Mouse (Mus musculus): ENCODE data around the gene Pcsk6. TPM values are rescaled to one million over a fixed set of nuclear protein-coding genes. Genes with fewer than 3 reads are reported as not detected.

Gene Pcsk6
- polyA plus RNA-seq, 1 experiment = 11.3 TPM

DNA sequence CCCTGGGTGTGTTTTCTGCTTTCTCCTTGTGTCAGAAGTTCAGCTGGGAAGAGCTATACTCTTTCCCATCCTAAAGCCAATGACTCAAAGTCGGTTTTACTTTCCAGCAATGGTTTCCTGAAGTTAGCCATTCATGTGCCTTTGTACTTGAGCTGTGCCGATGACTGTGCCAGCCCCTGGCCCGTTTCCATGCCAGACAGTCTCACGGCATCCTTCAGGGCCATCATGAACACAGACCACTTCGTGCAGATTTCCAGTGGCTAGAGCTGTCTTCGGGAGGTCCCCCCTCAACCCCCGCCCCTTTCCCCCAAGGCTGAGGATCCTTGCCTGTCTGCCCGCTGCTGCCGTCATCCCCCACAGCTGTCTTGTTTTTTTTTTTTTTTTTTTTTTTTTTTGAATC is 17.8 kb downstream of the Pcsk6 start:
- DNase-seq = no peak
- H3K4me1 ChIP-seq (ENCODE audit: control insufficient read depth, insufficient read depth, low read length) = no peaks in the 10 kb centered on the region
- no peak for TF ChIP-seq CTCF (IDR thresholded peaks at IDR 0.05; ENCODE audit: insufficient read depth, low read length)
- no peak for TF ChIP-seq POLR2A (IDR thresholded peaks at IDR 0.05; ENCODE audit: borderline replicate concordance, extremely low read depth, low read depth, low read length)
- 68% methylated on average over 9 of the region's 9 CpGs for WGBS
- no peak overlapping the region for H3K4me3 ChIP-seq (replicated peaks; ENCODE audit: extremely low read depth, low read depth, low read length)

DNA sequence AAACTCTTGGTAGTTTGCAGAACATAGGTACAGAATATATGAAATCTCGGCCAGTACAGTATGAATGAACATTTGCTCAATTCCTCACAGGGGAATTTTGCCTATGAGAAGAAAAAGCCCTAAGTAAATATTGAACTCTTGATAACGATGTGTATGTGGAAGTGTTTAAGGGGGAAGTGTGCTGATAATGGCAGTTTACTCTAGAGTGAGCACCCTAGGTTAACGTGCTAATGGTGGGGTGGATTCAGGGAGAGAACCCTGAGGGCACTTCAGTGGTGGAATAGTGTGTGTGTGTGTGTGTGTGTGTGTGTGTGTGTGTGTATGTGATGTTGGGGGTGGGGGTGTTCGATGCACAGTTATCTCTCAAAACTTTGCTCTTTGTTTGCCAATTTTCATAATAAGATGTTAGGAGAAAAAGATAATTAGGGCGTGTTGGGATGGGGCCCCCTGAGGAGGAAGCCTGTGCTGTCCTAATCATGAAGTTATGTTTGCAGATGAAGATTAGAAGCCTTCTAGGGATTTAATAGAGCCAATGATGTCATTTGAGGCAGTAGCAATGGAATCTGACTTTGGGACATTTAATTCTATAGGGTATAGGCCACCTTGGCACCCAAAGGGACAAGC is 19.2 kb downstream of the Pcsk6 start:
- Histone ChIP-seq H3K4me3 (replicated peaks; ENCODE audit: extremely low read depth, low read depth, low read length) (no peak overlapping the region), H3K4me1 (ENCODE audit: control insufficient read depth, insufficient read depth, low read length) (no peaks in the 10 kb centered on the region)
- 61% methylated on average over 5 of the region's 5 CpGs for WGBS
- TF ChIP-seq CTCF (IDR thresholded peaks at IDR 0.05; ENCODE audit: insufficient read depth, low read length) (no peak), POLR2A (IDR thresholded peaks at IDR 0.05; ENCODE audit: borderline replicate concordance, extremely low read depth, low read depth, low read length) (no peak)
- no peak for DNase-seq

DNA sequence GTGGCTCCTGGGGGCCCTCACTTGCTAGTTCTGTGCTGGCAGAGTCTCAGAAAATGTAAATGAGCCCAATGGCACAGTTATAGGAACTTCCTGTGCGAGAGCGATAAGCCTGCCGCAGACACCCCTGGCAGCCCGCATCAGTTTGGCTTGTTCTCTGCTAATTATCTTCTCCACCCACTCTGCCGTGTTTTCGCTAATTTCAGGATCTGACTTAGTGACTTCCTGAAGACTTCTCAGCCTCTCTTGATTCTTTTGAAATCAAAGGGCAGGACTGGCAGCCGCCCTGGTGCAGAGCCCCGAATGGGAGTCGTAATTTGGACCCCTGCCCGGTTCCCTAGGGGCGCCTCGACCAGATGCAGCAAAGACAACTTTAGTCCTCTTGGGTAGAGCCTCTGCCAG is 19.8 kb downstream of the Pcsk6 start:
- WGBS = 29% methylated on average over 12 of the region's 12 CpGs
- DNase-seq = no peak
- TF ChIP-seq CTCF (IDR thresholded peaks at IDR 0.05; ENCODE audit: insufficient read depth, low read length) = no peak
- no peak for TF ChIP-seq POLR2A (IDR thresholded peaks at IDR 0.05; ENCODE audit: borderline replicate concordance, extremely low read depth, low read depth, low read length)
- H3K4me1 ChIP-seq (ENCODE audit: control insufficient read depth, insufficient read depth, low read length) = no peaks in the 10 kb centered on the region
- H3K4me3 ChIP-seq (replicated peaks; ENCODE audit: extremely low read depth, low read depth, low read length) = no peak overlapping the region

DNA sequence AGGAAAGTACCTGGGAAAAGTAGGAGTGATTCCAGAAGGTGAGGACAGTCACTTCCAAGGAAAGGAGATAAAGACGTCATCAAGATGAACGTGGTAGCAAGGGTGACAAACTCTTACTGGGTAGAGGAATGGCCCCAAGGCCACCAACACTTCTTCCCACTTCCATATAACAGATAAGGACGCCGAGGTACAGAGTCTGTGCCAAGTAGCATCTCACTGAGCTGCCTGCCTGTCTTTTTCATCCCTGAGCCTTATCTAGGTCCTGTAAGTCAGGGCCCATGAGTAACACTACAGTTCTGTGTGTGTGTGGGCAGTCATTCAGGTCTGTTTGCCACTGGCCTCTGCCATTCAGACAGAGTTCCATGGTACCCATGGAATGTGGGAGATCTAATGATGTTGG is 23.4 kb downstream of the Pcsk6 start:
- WGBS = 66% methylated on average over 4 of the region's 4 CpGs
- Histone ChIP-seq H3K4me1 (ENCODE audit: control insufficient read depth, insufficient read depth, low read length) (no peaks in the 10 kb centered on the region), H3K4me3 (replicated peaks; ENCODE audit: extremely low read depth, low read depth, low read length) (no peak overlapping the region)
- no peak for TF ChIP-seq POLR2A (IDR thresholded peaks at IDR 0.05; ENCODE audit: borderline replicate concordance, extremely low read depth, low read depth, low read length)
- TF ChIP-seq CTCF (IDR thresholded peaks at IDR 0.05; ENCODE audit: insufficient read depth, low read length) = no peak
- DNase-seq = no peak

DNA sequence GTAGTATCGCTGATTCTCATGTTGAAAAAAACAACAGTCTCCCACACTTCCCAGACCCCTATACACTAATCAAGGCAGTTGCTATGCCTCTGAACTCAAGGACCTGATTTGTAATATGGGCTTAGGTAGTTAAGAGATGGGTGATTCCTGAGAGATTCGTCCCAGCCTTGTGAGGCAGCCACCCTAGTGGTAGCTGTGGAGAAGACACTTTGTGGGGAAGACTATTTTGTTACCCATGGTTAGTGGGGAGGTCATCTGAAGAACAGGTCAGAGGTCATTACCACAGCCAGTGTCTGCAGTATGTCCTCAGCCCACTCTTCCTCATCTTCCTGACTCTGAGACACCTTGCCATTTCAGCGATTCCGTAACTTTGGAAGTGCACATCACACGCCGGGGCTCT is 24.3 kb downstream of the Pcsk6 start:
- TF ChIP-seq CTCF (IDR thresholded peaks at IDR 0.05; ENCODE audit: insufficient read depth, low read length) = no peak
- no peak for TF ChIP-seq POLR2A (IDR thresholded peaks at IDR 0.05; ENCODE audit: borderline replicate concordance, extremely low read depth, low read depth, low read length)

DNA sequence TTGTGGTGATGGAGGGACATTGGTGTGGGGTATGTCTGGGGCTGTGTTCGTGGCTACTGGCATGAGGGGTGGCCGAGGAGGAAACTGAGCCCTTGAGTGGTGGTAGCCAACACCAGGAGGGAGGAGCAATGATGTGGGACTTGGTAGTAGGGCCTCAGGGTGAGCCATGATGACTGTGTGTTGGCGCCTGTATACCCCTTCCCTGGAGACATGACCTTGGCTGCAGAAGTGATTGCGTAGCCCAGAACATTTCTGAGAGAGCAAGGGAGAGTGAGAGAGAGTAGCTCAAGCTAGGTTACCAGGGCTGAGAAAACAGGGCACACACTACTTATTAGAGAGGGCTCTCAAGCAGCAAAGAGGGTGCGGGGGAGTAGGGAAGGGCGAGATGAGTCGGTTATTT is 30.3 kb downstream of the Pcsk6 start:
- no peak for DNase-seq
- 81% methylated on average over 7 of the region's 7 CpGs for WGBS
- Histone ChIP-seq H3K4me1 (ENCODE audit: control insufficient read depth, insufficient read depth, low read length) (no peaks in the 10 kb centered on the region), H3K4me3 (replicated peaks; ENCODE audit: extremely low read depth, low read depth, low read length) (no peak overlapping the region)
- TF ChIP-seq CTCF (IDR thresholded peaks at IDR 0.05; ENCODE audit: insufficient read depth, low read length) (no peak), POLR2A (IDR thresholded peaks at IDR 0.05; ENCODE audit: borderline replicate concordance, extremely low read depth, low read depth, low read length) (no peak)

More for the DNA sequence above, 24.3 kb downstream of the Pcsk6 start:
- Histone ChIP-seq H3K4me3 (replicated peaks; ENCODE audit: extremely low read depth, low read depth, low read length) (no peak overlapping the region), H3K4me1 (ENCODE audit: control insufficient read depth, insufficient read depth, low read length) (no peaks in the 10 kb centered on the region)
- no peak for DNase-seq
- 93% methylated on average over 6 of the region's 6 CpGs for WGBS

DNA sequence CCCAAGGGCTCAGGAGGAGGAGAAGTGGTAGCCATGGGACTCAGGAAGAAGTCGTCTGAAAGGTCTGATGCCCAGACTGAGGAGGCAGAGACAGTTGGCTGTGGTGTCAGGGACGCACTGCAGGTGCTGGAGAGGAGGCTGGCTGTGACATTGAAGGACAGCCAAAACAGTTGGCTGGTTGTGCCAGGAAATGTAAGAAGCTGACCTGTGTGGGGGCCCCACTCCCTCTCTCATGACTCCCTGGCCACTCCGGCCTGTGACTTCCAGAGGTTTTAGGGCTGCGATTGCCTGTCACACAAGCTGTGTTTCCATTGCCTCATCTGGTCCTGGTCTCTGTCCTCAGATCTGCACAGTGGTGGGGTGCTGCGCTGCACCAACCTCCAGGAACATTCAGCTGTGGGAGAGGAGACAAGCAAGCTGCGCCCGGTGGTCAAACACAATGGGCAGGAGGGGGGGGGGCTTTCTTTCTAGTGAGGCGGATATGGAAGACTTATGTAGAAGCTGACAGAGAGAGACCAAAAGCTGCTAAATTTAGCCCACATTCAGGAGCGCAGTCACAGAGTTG is 30.8 kb downstream of the Pcsk6 start:
- no peak overlapping the region for H3K4me3 ChIP-seq (replicated peaks; ENCODE audit: extremely low read depth, low read depth, low read length)
- no peaks in the 10 kb centered on the region for H3K4me1 ChIP-seq (ENCODE audit: control insufficient read depth, insufficient read depth, low read length)
- no peak for DNase-seq
- TF ChIP-seq POLR2A (IDR thresholded peaks at IDR 0.05; ENCODE audit: borderline replicate concordance, extremely low read depth, low read depth, low read length) (no peak), CTCF (IDR thresholded peaks at IDR 0.05; ENCODE audit: insufficient read depth, low read length) (no peak)
- 58% methylated on average over 9 of the region's 9 CpGs for WGBS

DNA sequence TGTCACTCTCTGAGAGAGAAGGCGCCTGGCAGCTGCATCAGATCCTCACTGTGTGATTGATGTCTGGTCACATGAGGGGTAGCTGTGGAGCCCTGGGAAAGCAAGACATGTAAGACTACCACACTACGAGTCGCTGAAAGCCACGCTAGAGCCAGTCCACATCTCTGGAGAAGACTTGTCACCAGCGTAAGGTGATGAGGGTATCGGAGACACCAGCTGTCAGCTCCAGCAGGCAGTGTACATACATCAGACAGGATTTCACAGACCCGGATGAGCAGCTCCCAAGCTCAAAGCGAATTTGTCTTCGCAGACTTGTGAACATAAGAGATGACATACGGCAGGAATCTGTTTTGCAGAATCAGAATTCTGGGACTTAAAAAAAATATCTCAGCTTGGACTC is 32.0 kb downstream of the Pcsk6 start:
- DNase-seq = no peak
- H3K4me3 ChIP-seq (replicated peaks; ENCODE audit: extremely low read depth, low read depth, low read length) = no peak overlapping the region
- TF ChIP-seq CTCF (IDR thresholded peaks at IDR 0.05; ENCODE audit: insufficient read depth, low read length) = no peak
- TF ChIP-seq POLR2A (IDR thresholded peaks at IDR 0.05; ENCODE audit: borderline replicate concordance, extremely low read depth, low read depth, low read length) = no peak
- no peaks in the 10 kb centered on the region for H3K4me1 ChIP-seq (ENCODE audit: control insufficient read depth, insufficient read depth, low read length)
- WGBS = 87% methylated on average over 10 of the region's 10 CpGs

DNA sequence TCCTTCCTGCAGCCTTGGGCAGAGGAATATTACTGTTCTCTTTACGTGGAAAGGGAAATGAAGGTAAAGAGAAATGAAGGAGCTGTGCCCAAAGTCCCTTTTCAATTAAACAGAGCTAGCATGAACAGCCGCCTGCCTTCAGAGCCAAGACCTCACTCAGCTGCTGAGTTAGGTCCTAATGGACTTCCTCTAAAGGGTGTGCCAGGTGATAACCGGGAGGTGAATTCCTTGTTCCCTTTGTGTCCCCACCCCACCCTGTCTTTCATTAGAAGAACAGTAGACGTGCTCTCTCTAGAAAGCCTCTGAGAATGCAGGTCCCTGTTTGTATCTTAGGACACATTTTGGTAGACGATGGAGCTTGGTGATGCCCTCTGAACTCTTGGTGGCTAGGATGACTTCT is 33.7 kb downstream of the Pcsk6 start:
- no peak overlapping the region for H3K4me3 ChIP-seq (replicated peaks; ENCODE audit: extremely low read depth, low read depth, low read length)
- no peaks in the 10 kb centered on the region for H3K4me1 ChIP-seq (ENCODE audit: control insufficient read depth, insufficient read depth, low read length)
- TF ChIP-seq POLR2A (IDR thresholded peaks at IDR 0.05; ENCODE audit: borderline replicate concordance, extremely low read depth, low read depth, low read length) (no peak), CTCF (IDR thresholded peaks at IDR 0.05; ENCODE audit: insufficient read depth, low read length) (no peak)
- no peak for DNase-seq
- WGBS = 53% methylated on average over 5 of the region's 5 CpGs

DNA sequence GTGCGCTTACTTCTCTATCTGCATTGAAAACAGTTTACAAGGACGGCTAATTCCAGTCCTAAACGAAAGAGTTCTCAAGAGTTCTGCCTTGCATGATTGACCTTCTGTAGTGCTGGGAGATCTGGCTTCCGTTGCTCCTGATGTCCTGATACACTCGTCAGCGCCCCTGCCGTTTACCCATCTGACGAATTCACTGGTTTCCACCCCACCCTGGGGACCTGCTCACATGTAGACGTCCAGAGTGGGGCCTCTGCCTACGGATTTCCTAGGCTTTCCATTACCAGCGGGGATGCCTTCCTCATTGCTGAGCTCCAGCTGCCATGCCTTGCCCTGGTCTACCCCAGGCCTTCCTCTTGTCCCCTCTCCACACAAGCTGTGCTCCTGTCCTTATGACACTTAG is 39.7 kb downstream of the Pcsk6 start:
- no peak for TF ChIP-seq POLR2A (IDR thresholded peaks at IDR 0.05; ENCODE audit: borderline replicate concordance, extremely low read depth, low read depth, low read length)
- no peak for TF ChIP-seq CTCF (IDR thresholded peaks at IDR 0.05; ENCODE audit: insufficient read depth, low read length)
- 91% methylated on average over 11 of the region's 11 CpGs for WGBS
- Histone ChIP-seq H3K4me1 (ENCODE audit: control insufficient read depth, insufficient read depth, low read length) (peaks cover 5% of the 10 kb centered on the region; the same call in 1 of the 2 replicates), H3K4me3 (replicated peaks; ENCODE audit: extremely low read depth, low read depth, low read length) (no peak overlapping the region)
- no peak for DNase-seq
